Mouse (Mus musculus) G1E (cell line): ENCODE data around the gene Dcx. TPM values are rescaled to one million over a fixed set of nuclear protein-coding genes. Genes with fewer than 3 reads are reported as not detected.

Source experiments
- ATAC-seq: 2 replicates; pipeline ENCODE4 v1.8.0; 2016; ENCODE audit warnings: mild to moderate bottlenecking; ENCODE audit not compliant: insufficient number of reproducible peaks, poor library complexity, low FRiP score, severe bottlenecking; ENCODE audit errors: extremely low read depth
- DNase-seq: peaks from one replicate; pipeline ENCODE4 v3.0.0; 2012; ENCODE audit warnings: low spot score
- H3K27me3 ChIP-seq: 2 replicates; pipeline ENCODE4 v1.6.1; 2012; ENCODE audit warnings: mild to moderate bottlenecking, low read length, inconsistent platforms; ENCODE audit not compliant: insufficient read depth
- H3K36me3 ChIP-seq: replicated peaks from 2 replicates; pipeline ENCODE3; 2012; ENCODE audit warnings: mild to moderate bottlenecking, inconsistent platforms
- H3K4me1 ChIP-seq: 2 replicates; pipeline ENCODE4 v1.6.1; 2012; ENCODE audit warnings: low read depth, low read length, inconsistent platforms, mixed read lengths; ENCODE audit not compliant: insufficient read depth
- H3K4me3 ChIP-seq: 2 replicates; pipeline ENCODE4 v1.5.1; 2012; ENCODE audit warnings: low read depth, mild to moderate bottlenecking, inconsistent platforms, low read length, moderate library complexity, mixed read lengths
- H3K9me3 ChIP-seq: replicated peaks from 2 replicates; pipeline ENCODE4 v1.6.1; 2012; ENCODE audit warnings: inconsistent platforms
- CTCF ChIP-seq: IDR thresholded peaks from 2 replicates; pipeline ENCODE4 v1.5.1; 2012; ENCODE audit warnings: low read depth, low read length, inconsistent platforms, mixed read lengths
- GATA1 ChIP-seq: IDR thresholded peaks from 2 replicates; pipeline ENCODE4 v1.6.1; 2012; ENCODE audit warnings: borderline replicate concordance, low read length, inconsistent platforms, mixed read lengths
- GATA2 ChIP-seq: IDR thresholded peaks from 2 replicates; pipeline ENCODE4 v1.6.1; 2012; ENCODE audit warnings: low read depth, low read length, inconsistent platforms, borderline replicate concordance
- POLR2AphosphoS5 ChIP-seq: IDR thresholded peaks from 2 replicates; pipeline ENCODE4 v1.6.1; 2012; ENCODE audit warnings: low read depth, low read length, inconsistent platforms; ENCODE audit not compliant: insufficient replicate concordance
- TAL1 ChIP-seq: conservative IDR thresholded peaks from 2 replicates; pipeline ENCODE4 v1.6.1; 2012; ENCODE audit warnings: low read depth, low read length, inconsistent platforms, mixed read lengths
- polyA plus RNA-seq: library from polyadenylated mRNA; stranded (reverse); fragments of >175 nt; gene quantifications from 2 replicates; pipeline ENCODE4 v1.2.3, GENCODE M21; 2012
- total RNA-seq, 2 experiments: library from RNA; stranded (forward) in 1 of 2; stranded (reverse) in 1 of 2; fragments of 200-1000 nt in 1 of 2; fragments of >200 nt in 1 of 2; fragmentation: Nextera tagmentation in 1 of 2; gene quantifications; 2 replicates each; pipeline ENCODE4 v1.2.3; 2014 to 2017

Gene Dcx
- total and polyA plus RNA-seq, 3 experiments, result 0.04 to 2.3 (median 0.16) TPM

- H3K4me3 ChIP-seq, result no peak overlapping the region
- no peak for TF ChIP-seq TAL1
- no peak for TF ChIP-seq GATA2
- TF ChIP-seq CTCF, result no peak
- no peak for TF ChIP-seq POLR2AphosphoS5
- TF ChIP-seq GATA1, result no peak
- ATAC-seq, result no peak
- H3K9me3 ChIP-seq, result no peaks in the 10 kb centered on the region
- no peaks in the 10 kb centered on the region for H3K36me3 ChIP-seq
- no peak for DNase-seq
- H3K4me1 ChIP-seq, result no peaks in the 10 kb centered on the region
- H3K27me3 ChIP-seq, result no peaks in the 10 kb centered on the region
Observed at GRCm38 (mm10) chrX:143849969-143850368, 83.1 kb downstream of the Dcx start.

- Histone ChIP-seq H3K27me3 (no peaks in the 10 kb centered on the region), H3K4me3 (no peak overlapping the region), H3K9me3 (no peaks in the 10 kb centered on the region), H3K36me3 (no peaks in the 10 kb centered on the region), H3K4me1 (no peaks in the 10 kb centered on the region)
- DNase-seq (no peak), ATAC-seq (no peak)
- TF ChIP-seq CTCF (no peak), GATA2 (no peak), POLR2AphosphoS5 (no peak), GATA1 (no peak), TAL1 (no peak)
Observed at GRCm38 (mm10) chrX:143846637-143847036, 86.5 kb downstream of the Dcx start.

- Histone ChIP-seq H3K4me3 (no peak within 1 kb of the TSS), H3K36me3 (no peaks in the 10 kb centered on the region), H3K27me3 (no peaks in the 10 kb centered on the region), H3K9me3 (no peaks in the 10 kb centered on the region), H3K4me1 (no peaks in the 10 kb centered on the region)
- TF ChIP-seq TAL1 (no peak), GATA1 (no peak), CTCF (no peak), POLR2AphosphoS5 (no peak), GATA2 (no peak)
- no peak for DNase-seq
- ATAC-seq, result no peak
Observed at GRCm38 (mm10) chrX:143827212-143827611, 105.9 kb downstream of the Dcx start, which contains the start of gene Capn6. Gene Capn6, minus strand, starts transcription at chrX:143827414.

- Histone ChIP-seq H3K9me3 (no peaks in the 10 kb centered on the region), H3K4me1 (no peaks in the 10 kb centered on the region), H3K36me3 (no peaks in the 10 kb centered on the region), H3K27me3 (no peaks in the 10 kb centered on the region), H3K4me3 (no peak overlapping the region)
- DNase-seq (no peak), ATAC-seq (peak; percentile 49)
- TF ChIP-seq TAL1 (no peak), GATA1 (no peak), GATA2 (no peak), CTCF (no peak), POLR2AphosphoS5 (no peak)
Observed at GRCm38 (mm10) chrX:143826521-143826920, 106.6 kb downstream of the Dcx start.

GRCm38 (mm10) chrX:143818961-143819360, 114.2 kb downstream of the Dcx start:
- no peak overlapping the region for H3K4me3 ChIP-seq
- DNase-seq, result no peak
- ATAC-seq, result no peak
- no peaks in the 10 kb centered on the region for H3K36me3 ChIP-seq
- H3K4me1 ChIP-seq, result no peaks in the 10 kb centered on the region
- TF ChIP-seq GATA1, result no peak
- TF ChIP-seq TAL1, result no peak
- TF ChIP-seq GATA2, result no peak
- no peak for TF ChIP-seq POLR2AphosphoS5
- TF ChIP-seq CTCF, result no peak
- no peaks in the 10 kb centered on the region for H3K9me3 ChIP-seq
- H3K27me3 ChIP-seq, result no peaks in the 10 kb centered on the region

DNA sequence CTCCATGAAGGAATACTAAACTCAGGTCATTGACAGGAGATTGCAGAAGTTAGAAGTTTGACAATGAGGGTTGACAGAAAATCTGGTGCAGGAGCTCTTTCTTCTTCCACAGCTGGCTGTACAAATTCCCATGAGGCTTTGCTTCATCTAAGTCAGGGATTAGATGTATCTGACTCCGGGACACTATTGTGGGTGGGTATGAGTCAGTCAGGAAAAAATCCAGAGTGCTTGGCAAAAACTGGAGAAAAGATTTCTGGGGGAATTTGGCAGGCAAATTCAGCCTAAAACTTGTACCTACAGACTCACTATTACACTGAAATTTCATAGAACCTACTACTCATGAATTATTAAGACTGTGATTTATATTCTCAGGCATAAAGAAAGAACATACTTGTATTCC, 117.2 kb downstream of the Dcx start:
- H3K4me1 ChIP-seq, result no peaks in the 10 kb centered on the region
- ATAC-seq, result no peak
- no peaks in the 10 kb centered on the region for H3K9me3 ChIP-seq
- H3K36me3 ChIP-seq, result no peaks in the 10 kb centered on the region
- no peak overlapping the region for H3K4me3 ChIP-seq
- no peak for DNase-seq
- TF ChIP-seq TAL1, result no peak
- TF ChIP-seq CTCF, result no peak
- TF ChIP-seq POLR2AphosphoS5, result no peak
- TF ChIP-seq GATA1, result no peak
- no peak for TF ChIP-seq GATA2
- H3K27me3 ChIP-seq, result no peaks in the 10 kb centered on the region

Other genes starting within 250 kb of the Dcx start
- gene Capn6, start 105.9 kb downstream of the Dcx start, total RNA-seq (2014; fragmentation: Nextera tagmentation), result 13.0 and 14.5 TPM in 2 replicates
- gene Capn6, start 105.9 kb downstream of the Dcx start, total RNA-seq (2017), result 1.7 and 2.2 TPM in 2 replicates
- gene Capn6, start 105.9 kb downstream of the Dcx start, polyA plus RNA-seq, result 0.33 and 0.35 TPM in 2 replicates
- gene A730046J19Rik, start 220.4 kb upstream of the Dcx start, total RNA-seq (2014; fragmentation: Nextera tagmentation), result not detected in 2 replicates
- 0.12 TPM in 1 of 2 replicates, not detected in the other for gene A730046J19Rik, start 220.4 kb upstream of the Dcx start, total RNA-seq (2017)
- gene A730046J19Rik, start 220.4 kb upstream of the Dcx start, polyA plus RNA-seq, result not detected in 2 replicates